8 mouse cellular contexts compared by ENCODE assay signal in genomic region chr16:97293273-97293672, GRCm38 (mm10).
A peak's percentile ranks its signal among the peaks of the same experiment; 100 is the strongest.
DNase-seq lines count a peak whose midpoint lies in the region; ATAC-seq and TF ChIP-seq lines count a peak whose summit lies in the region.

No protein-coding gene starts in this region.

- H3K27me3 ChIP-seq in cerebellum, adult 2 months (ENCODE audit: control insufficient read depth, insufficient read depth, low read length) = no peaks in the 10 kb centered on the region
- no peaks in the 10 kb centered on the region for H3K27me3 ChIP-seq in hindbrain, embryonic 11.5 days (ENCODE audit: control insufficient read depth, insufficient read depth, low read length)
- no peaks in the 10 kb centered on the region for H3K27me3 ChIP-seq in lung, postnatal 0 days (replicated peaks; ENCODE audit: insufficient read depth, low read length)

- H3K4me3 ChIP-seq in cerebellum, adult 2 months (replicated peaks; ENCODE audit: insufficient read depth, low read depth, low read length) = no peak overlapping the region
- no peak overlapping the region for H3K4me3 ChIP-seq in hindbrain, embryonic 11.5 days (ENCODE audit: low read depth, low read length)
- H3K4me3 ChIP-seq in lung, postnatal 0 days (ENCODE audit: low read depth, low read length) = no peak overlapping the region

- no peaks in the 10 kb centered on the region for H3K9me3 ChIP-seq in hindbrain, embryonic 11.5 days (ENCODE audit: control insufficient read depth, low read length)
- no peaks in the 10 kb centered on the region for H3K9me3 ChIP-seq in lung, postnatal 0 days (ENCODE audit: low read length)

- H3K36me3 ChIP-seq in hindbrain, embryonic 11.5 days (ENCODE audit: control insufficient read depth, insufficient read depth, low read length) = no peaks in the 10 kb centered on the region
- no peaks in the 10 kb centered on the region for H3K36me3 ChIP-seq in lung, postnatal 0 days (ENCODE audit: insufficient read depth, low read length)

- WGBS in cerebellum, adult 2 months = under 1% methylated on average over 4 of the region's 4 CpGs
- WGBS in hindbrain, embryonic 11.5 days = 8% methylated on average over 4 of the region's 4 CpGs
- WGBS in lung, postnatal 0 days = under 1% methylated on average over 4 of the region's 4 CpGs

- no peak for TF ChIP-seq EP300 in lung, postnatal 0 days (IDR thresholded peaks at IDR 0.05)

- DNase-seq in NIH3T3 (ENCODE audit: low read depth) = peak; percentile 83
- DNase-seq in cerebellum, adult 2 months = peak; percentile 53 to 60
- peak; percentile 85 for DNase-seq in forelimb bud, embryonic 11.5 days (ENCODE audit: low read depth, low spot score)
- peak; percentile 91 for DNase-seq in hindbrain, embryonic 11.5 days (ENCODE audit: low spot score)
- peak; percentile 57 to 81 for DNase-seq in layer of hippocampus, adult 8-10 months (ENCODE audit: low spot score in 2 of 2)
- peak; percentile 66 for DNase-seq in lung, postnatal 0 days (ENCODE audit: low spot score)
- DNase-seq in retina, adult 2 months (ENCODE audit: low read depth, low spot score) = peak; percentile 43
- DNase-seq in thymus, postnatal 25 days = peak; percentile 70

- H3K27ac ChIP-seq in cerebellum, adult 2 months (ENCODE audit: insufficient read depth, low read length) = no peak overlapping the region
- peak overlapping the region; percentile 71 for H3K27ac ChIP-seq in hindbrain, embryonic 11.5 days (ENCODE audit: low read depth, low read length)
- no peak overlapping the region for H3K27ac ChIP-seq in lung, postnatal 0 days (ENCODE audit: low read length)

- peak overlapping the region; percentile 26 for H3K4me2 ChIP-seq in hindbrain, embryonic 11.5 days (replicated peaks; ENCODE audit: low read depth, low read length)
- no peak overlapping the region for H3K4me2 ChIP-seq in lung, postnatal 0 days (replicated peaks; ENCODE audit: low read depth, low read length)

- TF ChIP-seq CTCF in cerebellum, adult 2 months (IDR thresholded peaks at IDR 0.05; ENCODE audit: borderline replicate concordance, insufficient read depth, low read depth, low read length) = peak; percentile 82
- peak; percentile 87 for TF ChIP-seq CTCF in lung, postnatal 0 days (IDR thresholded peaks at IDR 0.05)

- peak overlapping the region; percentile 12 for H3K9ac ChIP-seq in hindbrain, embryonic 11.5 days (ENCODE audit: low read depth, low read length)
- no peak overlapping the region for H3K9ac ChIP-seq in lung, postnatal 0 days (replicated peaks; ENCODE audit: low read depth)

- no peak for TF ChIP-seq POLR2A in cerebellum, adult 2 months (IDR thresholded peaks at IDR 0.05; ENCODE audit: borderline replicate concordance, insufficient read depth, low read length)

- no peaks in the 10 kb centered on the region for H3K4me1 ChIP-seq in cerebellum, adult 2 months (ENCODE audit: control insufficient read depth, insufficient read depth, low read length)
- no peaks in the 10 kb centered on the region for H3K4me1 ChIP-seq in hindbrain, embryonic 11.5 days (replicated peaks; ENCODE audit: control insufficient read depth, insufficient read depth, low read length)
- H3K4me1 ChIP-seq in lung, postnatal 0 days (ENCODE audit: insufficient read depth, low read depth, low read length) = no peaks in the 10 kb centered on the region

- peak; percentile 82 for ATAC-seq in hindbrain, embryonic 11.5 days (ENCODE audit: low FRiP score)
- peak; percentile 35; the same call in 1 of the 2 replicates for ATAC-seq in lung, postnatal 0 days
